ENCODE assay signal across 21 mouse cellular contexts in the genomic region with DNA sequence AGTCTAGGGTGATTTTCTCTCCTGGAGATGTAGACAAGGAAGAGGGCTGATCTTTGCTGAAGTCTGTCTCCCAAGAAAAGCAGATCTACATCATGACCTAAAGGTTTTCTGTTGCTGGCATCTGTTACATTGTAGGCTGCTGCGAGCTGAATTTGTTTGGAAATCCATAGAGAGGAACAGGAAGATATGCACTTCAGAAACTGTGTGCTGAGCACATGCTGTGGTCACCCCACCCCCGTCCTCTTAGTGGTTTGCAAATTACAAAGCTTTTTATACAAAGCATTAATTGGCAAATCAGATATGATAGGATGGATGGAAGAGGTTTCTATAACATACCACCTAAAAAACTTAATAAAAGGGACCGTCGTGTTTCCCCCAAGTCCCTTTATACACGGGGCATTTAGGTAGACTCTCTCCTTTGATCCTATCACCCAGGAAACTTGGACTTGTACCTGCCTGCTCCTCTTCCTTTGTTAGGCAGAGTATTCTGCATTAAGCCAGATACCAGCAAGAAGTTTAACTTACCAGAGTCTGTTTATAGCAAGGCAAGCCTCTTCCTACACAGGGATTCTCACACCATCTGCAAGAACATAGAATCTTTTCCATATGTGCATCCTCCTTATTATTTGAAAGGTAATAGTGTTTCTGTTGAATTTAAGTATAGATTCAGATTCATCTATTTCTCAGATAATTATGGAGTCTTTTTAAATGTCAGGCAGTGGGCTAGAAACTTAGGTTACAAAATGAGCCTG. TPM values are rescaled to one million over a fixed set of nuclear protein-coding genes. Genes with fewer than 3 reads are reported as not detected.
A peak's percentile ranks its signal among the peaks of the same experiment; 100 is the strongest.
DNase-seq lines count a peak whose midpoint lies in the region; ATAC-seq lines count a peak whose summit lies in the region.
"Had no signal": no experiment of that assay in that cellular context is flagged by ENCODE, and none has a peak within 500 bp of the region (broad histone marks: within the 10 kb centered on the region; RNA-seq: fewer than 3 reads in every experiment).

No protein-coding gene starts in this region.

- H3K4me3 ChIP-seq in forebrain, embryonic 10.5 days, result no peak overlapping the region
- H3K4me3 ChIP-seq: embryonic facial prominence, embryonic 10.5 days; embryonic facial prominence, embryonic 12.5 days; forebrain, embryonic 12.5 days had no signal

- no peak overlapping the region for H3K27ac ChIP-seq in forebrain, embryonic 10.5 days
- H3K27ac ChIP-seq: embryonic facial prominence, embryonic 10.5 days; embryonic facial prominence, embryonic 12.5 days; forebrain, embryonic 12.5 days had no signal

- H3K4me1 ChIP-seq in forebrain, embryonic 10.5 days, result no peaks in the 10 kb centered on the region
- H3K4me1 ChIP-seq: embryonic facial prominence, embryonic 12.5 days; forebrain, embryonic 12.5 days had no signal

- ATAC-seq in common myeloid progenitor, adult 5-6 weeks (replicated peaks; ENCODE audit: low read depth, poor library complexity, severe bottlenecking), result peak; percentile 71
- peak; percentile 71 for ATAC-seq in megakaryocyte, adult 5-6 weeks (ENCODE audit: poor library complexity, severe bottlenecking)
- ATAC-seq: forebrain, embryonic 14.5 days; forebrain, embryonic 16.5 days had no signal

- no peaks in the 10 kb centered on the region for H3K36me3 ChIP-seq in forebrain, embryonic 10.5 days (replicated peaks)
- H3K36me3 ChIP-seq: embryonic facial prominence, embryonic 10.5 days; embryonic facial prominence, embryonic 12.5 days; forebrain, embryonic 12.5 days had no signal

- WGBS in forebrain, embryonic 10.5 days, result 85% methylated on average over 5 of the region's 5 CpGs

- DNase-seq in left cerebral cortex, postnatal 25 days (ENCODE audit: low spot score in 2 of 2), result peak; percentile 14 to 70
- DNase-seq in left cerebral cortex, postnatal 36 days (ENCODE audit: low spot score in 2 of 2), result no peak
- DNase-seq in telencephalon, adult 2 months (ENCODE audit: low read depth, low spot score), result peak; percentile 32
- no peak for DNase-seq in kidney, adult 8-10 months
- no peak for DNase-seq in forebrain, embryonic 10.5 days (ENCODE audit: extremely low spot score, low spot score)
- no peak for DNase-seq in lung, postnatal 36 days
- DNase-seq: adrenal gland, adult 2 months; adrenal gland, postnatal 10 days; adrenal gland, postnatal 25 days; cerebellum, adult 18-20 months; cerebellum, adult 8-10 months; cerebellum, adult 9-11 months; cerebellum, postnatal 14 days; cerebellum, postnatal 36 days had no signal

- no peaks in the 10 kb centered on the region for H3K9me3 ChIP-seq in forebrain, embryonic 10.5 days
- H3K9me3 ChIP-seq: embryonic facial prominence, embryonic 10.5 days; embryonic facial prominence, embryonic 12.5 days; forebrain, embryonic 12.5 days had no signal

- intact Hi-C loops in left cerebral cortex, postnatal 25 days (cut with DNase I), result loop anchor here (1.0 kb wide), 1 partner anchor 46 kb away; the partner anchor contains the start of gene Ssbp2
- intact Hi-C loops in left cerebral cortex, postnatal 36 days (cut with DNase I), result no loop called here

- no peaks in the 10 kb centered on the region for H3K27me3 ChIP-seq in forebrain, embryonic 10.5 days (ENCODE audit: poor library complexity, severe bottlenecking)
- H3K27me3 ChIP-seq: embryonic facial prominence, embryonic 12.5 days; forebrain, embryonic 12.5 days had no signal

RNA-seq across cellular contexts. Expression of gene Ssbp2, which starts 46.2 kb away (rescaled TPM):
- 100 to 1,000 TPM; 139 to 140 TPM for total RNA-seq in left cerebral cortex, postnatal 25 days (2021)
- 100 to 1,000 TPM; 152 to 159 TPM for total RNA-seq in left cerebral cortex, postnatal 36 days (2021)
- total RNA-seq in common myeloid progenitor, adult 5-6 weeks (2017), result 75.2 and 80.6 TPM in 2 replicates
- total RNA-seq in megakaryocyte, adult 5-6 weeks (2015), result 44.8 and 48.9 TPM in 2 replicates
- total RNA-seq in megakaryocyte, adult 5-6 weeks (2017), result 30.6 and 34.8 TPM in 2 replicates
- 140 and 149 TPM in 2 replicates for polyA plus RNA-seq in forebrain, embryonic 10.5 days (2016; fragmentation: Nextera tagmentation; extraction: Ambion mirVana)

Comparison
In these comparisons a context has a peak if more than half of its experiments do, and no peak if none do; other contexts are left out.
1. DNase-seq: peak in left cerebral cortex, postnatal 25 days (2 of 2) and telencephalon, adult 2 months (single experiment); none in left cerebral cortex, postnatal 36 days (0 of 2), kidney, adult 8-10 months (0 of 2), forebrain, embryonic 10.5 days (single experiment) and lung, postnatal 36 days (single experiment).